Mouse (Mus musculus): ENCODE results near the gene Cyfip2. TPM values are rescaled to one million over a fixed set of nuclear protein-coding genes. Genes with fewer than 3 reads are reported as not detected.

Cyfip2 gene
- polyA plus RNA-seq, 1 experiment: 85.4 TPM

DNA sequence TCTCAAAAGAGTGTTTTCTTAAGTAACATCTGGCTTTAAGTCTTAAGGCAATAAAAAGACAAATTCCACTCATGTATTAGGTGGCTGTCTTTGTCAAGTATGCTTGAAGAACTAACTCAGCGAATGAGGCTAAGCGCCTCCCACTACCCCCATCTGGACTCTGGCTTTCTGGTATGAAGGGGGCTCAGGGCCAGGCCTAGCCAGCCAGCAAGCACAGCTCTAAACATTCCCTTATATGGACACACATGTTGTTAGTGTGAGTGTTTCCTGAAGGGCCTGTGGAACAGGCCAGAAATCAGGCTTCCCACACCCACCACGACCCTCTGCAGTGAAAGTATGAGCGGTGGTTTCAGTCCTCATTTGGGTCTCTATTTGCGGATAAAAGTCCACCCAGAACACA lies 98.8 kb downstream of the Cyfip2 start:
- TF ChIP-seq POLR2A (IDR thresholded peaks at IDR 0.05; ENCODE audit: control insufficient read depth, extremely low read depth, insufficient read depth, low read length, poor library complexity): no peak
- TF ChIP-seq CTCF (IDR thresholded peaks at IDR 0.05; ENCODE audit: borderline replicate concordance, control insufficient read depth, extremely low read depth, insufficient read depth, low read length, poor library complexity): no peak
- H3K27me3 ChIP-seq (ENCODE audit: control insufficient read depth, insufficient read depth, low read length): no peaks in the 10 kb centered on the region
- 95% methylated on average over 5 of the region's 5 CpGs for WGBS
- no peak for DNase-seq
- H3K36me3 ChIP-seq (ENCODE audit: control insufficient read depth, insufficient read depth, low read length): peaks cover 18% of the 10 kb centered on the region
- H3K4me1 ChIP-seq (replicated peaks; ENCODE audit: control insufficient read depth, insufficient read depth, low read length): no peaks in the 10 kb centered on the region
- no peak overlapping the region for H3K27ac ChIP-seq (ENCODE audit: control insufficient read depth, insufficient read depth, low read length)
- H3K4me3 ChIP-seq (ENCODE audit: control insufficient read depth, insufficient read depth, low read length): no peak overlapping the region

DNA sequence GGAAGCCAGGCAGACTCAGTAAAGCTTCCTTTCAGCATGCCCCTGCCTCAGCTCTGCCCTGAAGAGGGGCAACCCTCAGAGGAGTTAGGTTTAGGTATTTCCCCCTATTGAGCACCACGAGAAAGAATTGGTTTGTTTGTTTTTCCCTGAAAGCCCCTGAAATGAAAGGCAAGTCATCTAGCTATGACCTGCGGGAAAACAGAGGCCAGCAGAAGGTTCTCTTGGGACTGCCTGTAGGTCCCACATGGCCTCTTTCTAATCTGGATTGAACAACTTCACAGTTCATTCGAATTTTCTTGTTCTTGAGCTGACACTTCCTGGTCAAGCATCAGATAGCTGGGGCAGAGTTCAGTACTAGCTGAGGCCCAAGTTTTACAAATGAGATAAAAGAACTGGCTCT lies 100.8 kb downstream of the Cyfip2 start:
- 85% methylated on average over 3 of the region's 3 CpGs for WGBS
- H3K27me3 ChIP-seq (ENCODE audit: control insufficient read depth, insufficient read depth, low read length): no peaks in the 10 kb centered on the region
- TF ChIP-seq POLR2A (IDR thresholded peaks at IDR 0.05; ENCODE audit: control insufficient read depth, extremely low read depth, insufficient read depth, low read length, poor library complexity) (no peak), CTCF (IDR thresholded peaks at IDR 0.05; ENCODE audit: borderline replicate concordance, control insufficient read depth, extremely low read depth, insufficient read depth, low read length, poor library complexity) (no peak)

DNA sequence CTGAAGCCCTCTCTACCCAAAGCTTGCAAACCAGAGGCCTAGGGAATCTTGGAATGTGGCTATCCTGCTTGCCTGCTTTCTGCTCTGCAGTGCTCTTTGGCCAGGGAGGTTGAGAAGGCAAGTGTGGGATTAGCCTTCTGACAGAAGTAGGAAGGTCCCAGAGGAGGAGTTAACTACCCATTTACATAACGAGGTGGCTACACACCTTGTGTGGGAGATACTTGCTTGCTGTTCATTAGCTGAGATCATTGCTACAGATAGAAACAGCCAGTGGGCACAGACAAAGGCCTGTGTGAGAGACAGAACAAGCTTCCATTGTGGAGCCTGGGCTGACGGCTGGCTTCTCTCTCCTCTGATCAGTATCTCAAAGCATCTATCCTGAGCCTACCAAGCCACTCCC lies 102.8 kb downstream of the Cyfip2 start:
- no peak for DNase-seq
- Histone ChIP-seq H3K27ac (ENCODE audit: control insufficient read depth, insufficient read depth, low read length) (no peak overlapping the region), H3K27me3 (ENCODE audit: control insufficient read depth, insufficient read depth, low read length) (no peaks in the 10 kb centered on the region), H3K36me3 (ENCODE audit: control insufficient read depth, insufficient read depth, low read length) (peaks cover 50% of the 10 kb centered on the region), H3K4me1 (replicated peaks; ENCODE audit: control insufficient read depth, insufficient read depth, low read length) (no peaks in the 10 kb centered on the region), H3K4me3 (ENCODE audit: control insufficient read depth, insufficient read depth, low read length) (no peak overlapping the region)
- WGBS: 87% methylated on average over 2 of the region's 2 CpGs
- TF ChIP-seq POLR2A (IDR thresholded peaks at IDR 0.05; ENCODE audit: control insufficient read depth, extremely low read depth, insufficient read depth, low read length, poor library complexity) (no peak), CTCF (IDR thresholded peaks at IDR 0.05; ENCODE audit: borderline replicate concordance, control insufficient read depth, extremely low read depth, insufficient read depth, low read length, poor library complexity) (no peak)

More for the DNA sequence above, 100.8 kb downstream of the Cyfip2 start:
- DNase-seq: no peak
- Histone ChIP-seq H3K27ac (ENCODE audit: control insufficient read depth, insufficient read depth, low read length) (no peak overlapping the region), H3K4me3 (ENCODE audit: control insufficient read depth, insufficient read depth, low read length) (no peak overlapping the region), H3K4me1 (replicated peaks; ENCODE audit: control insufficient read depth, insufficient read depth, low read length) (no peaks in the 10 kb centered on the region), H3K36me3 (ENCODE audit: control insufficient read depth, insufficient read depth, low read length) (peaks cover 30% of the 10 kb centered on the region)

DNA sequence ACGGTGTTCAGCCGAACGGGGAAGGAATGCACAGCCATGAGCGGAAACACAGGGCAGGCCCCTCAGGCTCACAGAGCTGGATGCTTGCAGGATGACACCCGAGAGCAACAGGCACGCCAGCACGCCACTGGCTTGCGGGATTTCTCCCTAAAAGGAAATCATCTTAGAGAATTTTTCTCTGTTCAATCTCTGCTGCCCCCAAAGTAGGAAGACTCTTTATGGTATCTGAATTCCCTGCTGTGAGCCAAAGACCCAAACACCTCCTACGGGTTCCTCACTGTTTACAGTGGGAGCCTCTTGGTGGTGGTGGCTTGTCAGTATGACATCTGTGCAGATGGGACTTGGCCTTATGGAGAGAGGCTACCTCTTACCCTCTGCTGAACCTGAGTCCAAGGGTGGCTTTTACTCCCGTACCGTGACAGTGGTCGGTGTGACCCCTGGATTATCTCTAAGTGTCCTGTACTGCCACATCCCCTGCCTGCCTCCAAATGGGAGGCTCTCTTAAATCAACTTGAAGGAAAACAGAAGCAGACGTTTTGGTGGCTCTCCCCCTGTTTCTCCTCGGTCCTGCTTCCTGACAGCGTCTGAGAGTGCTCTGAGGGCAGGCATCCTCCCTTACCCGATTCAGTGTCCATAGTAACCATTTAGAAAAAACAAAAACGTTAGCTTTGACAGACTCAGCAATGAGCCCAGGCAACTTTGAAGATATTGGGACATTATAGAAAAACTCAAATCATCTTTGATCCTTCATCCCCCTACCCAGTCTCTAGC lies 106.8 kb downstream of the Cyfip2 start:
- Histone ChIP-seq H3K4me1 (replicated peaks; ENCODE audit: control insufficient read depth, insufficient read depth, low read length) (no peaks in the 10 kb centered on the region), H3K36me3 (ENCODE audit: control insufficient read depth, insufficient read depth, low read length) (peaks cover 65% of the 10 kb centered on the region), H3K27ac (ENCODE audit: control insufficient read depth, insufficient read depth, low read length) (no peak overlapping the region), H3K27me3 (ENCODE audit: control insufficient read depth, insufficient read depth, low read length) (no peaks in the 10 kb centered on the region), H3K4me3 (ENCODE audit: control insufficient read depth, insufficient read depth, low read length) (no peak overlapping the region)
- WGBS: 92% methylated on average over 17 of the region's 17 CpGs
- no peak for TF ChIP-seq POLR2A (IDR thresholded peaks at IDR 0.05; ENCODE audit: control insufficient read depth, extremely low read depth, insufficient read depth, low read length, poor library complexity)
- no peak for DNase-seq

DNA sequence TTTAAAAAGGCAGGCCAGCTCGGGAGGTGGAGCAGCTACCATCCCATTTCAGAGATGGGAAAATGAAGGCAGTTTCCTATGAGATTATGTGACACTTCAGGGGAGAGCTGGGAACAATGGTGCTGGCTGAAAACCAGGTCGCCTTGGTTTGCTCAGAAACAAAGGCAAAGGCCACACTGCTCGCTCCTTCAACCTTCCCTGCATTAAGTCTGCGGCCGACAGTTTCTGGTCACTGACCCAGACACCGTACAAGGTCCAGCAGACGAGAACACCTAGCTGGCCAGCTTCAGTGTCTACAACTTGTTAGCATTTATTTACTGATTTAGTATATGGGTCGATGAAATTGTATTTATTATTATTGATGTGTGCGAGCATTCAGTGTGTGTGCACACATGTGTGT lies 107.8 kb downstream of the Cyfip2 start:
- 99% methylated on average over 9 of the region's 9 CpGs for WGBS
- no peaks in the 10 kb centered on the region for H3K4me1 ChIP-seq (replicated peaks; ENCODE audit: control insufficient read depth, insufficient read depth, low read length)
- H3K4me3 ChIP-seq (ENCODE audit: control insufficient read depth, insufficient read depth, low read length): no peak overlapping the region
- no peak overlapping the region for H3K27ac ChIP-seq (ENCODE audit: control insufficient read depth, insufficient read depth, low read length)
- no peak for TF ChIP-seq CTCF (IDR thresholded peaks at IDR 0.05; ENCODE audit: borderline replicate concordance, control insufficient read depth, extremely low read depth, insufficient read depth, low read length, poor library complexity)
- no peak for TF ChIP-seq POLR2A (IDR thresholded peaks at IDR 0.05; ENCODE audit: control insufficient read depth, extremely low read depth, insufficient read depth, low read length, poor library complexity)
- no peaks in the 10 kb centered on the region for H3K27me3 ChIP-seq (ENCODE audit: control insufficient read depth, insufficient read depth, low read length)
- peaks cover 75% of the 10 kb centered on the region for H3K36me3 ChIP-seq (ENCODE audit: control insufficient read depth, insufficient read depth, low read length)
- DNase-seq: no peak

DNA sequence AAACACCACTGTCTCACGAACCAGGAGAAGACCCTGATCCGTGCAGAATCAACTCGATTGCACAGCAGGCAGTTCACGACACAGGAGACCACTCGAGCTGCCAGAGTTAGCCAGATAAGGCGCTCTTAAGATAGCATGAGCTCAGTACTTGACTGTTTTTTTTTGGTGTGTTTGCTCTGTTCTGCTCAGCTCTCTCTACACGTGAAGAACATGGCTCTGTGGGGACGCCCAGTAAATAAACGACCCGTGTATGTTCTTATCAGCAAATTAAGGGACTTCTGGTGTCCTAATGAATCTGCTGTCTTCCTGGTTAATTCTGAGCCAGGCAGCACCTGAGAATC lies 110.1 kb downstream of the Cyfip2 start:
- TF ChIP-seq CTCF (IDR thresholded peaks at IDR 0.05; ENCODE audit: borderline replicate concordance, control insufficient read depth, extremely low read depth, insufficient read depth, low read length, poor library complexity) (no peak), POLR2A (IDR thresholded peaks at IDR 0.05; ENCODE audit: control insufficient read depth, extremely low read depth, insufficient read depth, low read length, poor library complexity) (no peak)
- Histone ChIP-seq H3K27ac (ENCODE audit: control insufficient read depth, insufficient read depth, low read length) (no peak overlapping the region), H3K4me1 (replicated peaks; ENCODE audit: control insufficient read depth, insufficient read depth, low read length) (no peaks in the 10 kb centered on the region), H3K36me3 (ENCODE audit: control insufficient read depth, insufficient read depth, low read length) (peaks cover 88% of the 10 kb centered on the region), H3K27me3 (ENCODE audit: control insufficient read depth, insufficient read depth, low read length) (no peaks in the 10 kb centered on the region), H3K4me3 (ENCODE audit: control insufficient read depth, insufficient read depth, low read length) (no peak overlapping the region)
- 95% methylated on average over 10 of the region's 10 CpGs for WGBS
- no peak for DNase-seq
